In the genomic region with DNA sequence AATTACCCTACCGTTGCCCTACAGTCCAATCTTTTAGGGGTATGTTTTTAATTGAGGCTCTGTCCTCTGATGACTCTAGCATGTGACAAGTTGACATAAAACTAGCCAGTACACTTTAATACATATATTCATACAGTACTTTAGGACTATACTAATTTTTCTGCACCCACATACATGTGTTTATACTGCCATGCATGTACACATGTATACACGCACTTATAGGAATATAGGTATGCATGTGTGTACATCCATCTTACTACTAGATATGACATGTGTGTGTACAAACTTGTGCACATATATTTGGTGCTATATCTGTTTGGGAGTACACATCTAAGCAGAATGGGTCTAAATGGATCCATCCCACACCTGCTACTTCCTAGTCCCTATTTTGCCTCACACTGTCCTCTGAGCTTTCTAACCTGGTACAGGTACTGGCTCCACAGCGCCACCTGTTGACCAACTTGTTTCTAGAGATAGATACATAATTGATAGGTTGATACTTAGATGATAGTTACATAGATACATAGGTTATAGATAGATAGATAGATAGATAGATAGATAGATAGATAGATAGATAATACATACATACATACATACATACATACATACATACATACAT, we compare ENCODE assay signal across 8 mouse cellular contexts.
DNase-seq lines count a peak whose midpoint lies in the region; ATAC-seq and TF ChIP-seq lines count a peak whose summit lies in the region.

No protein-coding gene starts in this region.

- H3K9me3 ChIP-seq in heart, embryonic 11.5 days (replicated peaks; ENCODE audit: control insufficient read depth, low read length) = no peaks in the 10 kb centered on the region
- H3K9me3 ChIP-seq in embryonic facial prominence, embryonic 11.5 days (replicated peaks; ENCODE audit: control insufficient read depth, low read length) = no peaks in the 10 kb centered on the region
- H3K9me3 ChIP-seq in hindbrain, postnatal 0 days (ENCODE audit: low read length) = no peaks in the 10 kb centered on the region
- no peaks in the 10 kb centered on the region for H3K9me3 ChIP-seq in midbrain, embryonic 14.5 days (ENCODE audit: control insufficient read depth, low read length)

- H3K27ac ChIP-seq in heart, embryonic 11.5 days (ENCODE audit: low read depth, low read length) = no peak overlapping the region
- H3K27ac ChIP-seq in embryonic facial prominence, embryonic 11.5 days (replicated peaks; ENCODE audit: low read depth, low read length) = no peak overlapping the region
- no peak overlapping the region for H3K27ac ChIP-seq in hindbrain, postnatal 0 days
- H3K27ac ChIP-seq in midbrain, embryonic 14.5 days (replicated peaks; ENCODE audit: low read depth, low read length) = no peak overlapping the region

- H3K4me3 ChIP-seq in heart, embryonic 11.5 days (ENCODE audit: low read depth, low read length) = no peak overlapping the region
- H3K4me3 ChIP-seq in embryonic facial prominence, embryonic 11.5 days (ENCODE audit: low read depth, low read length) = no peak overlapping the region
- no peak overlapping the region for H3K4me3 ChIP-seq in hindbrain, postnatal 0 days (ENCODE audit: low read length)
- no peak overlapping the region for H3K4me3 ChIP-seq in midbrain, embryonic 14.5 days (replicated peaks; ENCODE audit: low read depth, low read length)

- DNase-seq in heart, adult 11 months = peak; percentile 83
- DNase-seq in adrenal gland, postnatal 36 days = peak; percentile 61 to 78
- peak; percentile 70 for DNase-seq in embryonic facial prominence, embryonic 11.5 days (ENCODE audit: low spot score)
- DNase-seq in hindbrain, postnatal 0 days (ENCODE audit: low spot score) = peak; percentile 83
- DNase-seq in left cerebral cortex, adult 11 months (ENCODE audit: low spot score) = peak; percentile 10
- DNase-seq in midbrain, embryonic 14.5 days = peak; percentile 84
- peak; percentile 69 for DNase-seq in splenic B cell, adult 2 months (ENCODE audit: low read depth, low spot score)

- peak; percentile 73 for TF ChIP-seq CTCF in hindbrain, postnatal 0 days (IDR thresholded peaks at IDR 0.05; ENCODE audit: low read depth)

- H3K4me2 ChIP-seq in heart, embryonic 11.5 days = no peak overlapping the region
- H3K4me2 ChIP-seq in embryonic facial prominence, embryonic 11.5 days (ENCODE audit: low read depth, low read length) = no peak overlapping the region
- H3K4me2 ChIP-seq in hindbrain, postnatal 0 days (ENCODE audit: low read depth, low read length) = no peak overlapping the region
- H3K4me2 ChIP-seq in midbrain, embryonic 14.5 days (ENCODE audit: low read length) = no peak overlapping the region

- 63% methylated on average over 3 of the region's 3 CpGs for WGBS in heart, embryonic 11.5 days (ENCODE audit: insufficient replicate concordance)
- WGBS in embryonic facial prominence, embryonic 11.5 days = 65% methylated on average over 3 of the region's 3 CpGs
- WGBS in hindbrain, postnatal 0 days = 63% methylated on average over 3 of the region's 3 CpGs
- 68% methylated on average over 3 of the region's 3 CpGs for WGBS in midbrain, embryonic 14.5 days

- H3K36me3 ChIP-seq in heart, embryonic 11.5 days (ENCODE audit: control insufficient read depth, insufficient read depth, low read length) = no peaks in the 10 kb centered on the region
- H3K36me3 ChIP-seq in embryonic facial prominence, embryonic 11.5 days (replicated peaks; ENCODE audit: control insufficient read depth, insufficient read depth, low read depth, low read length) = no peaks in the 10 kb centered on the region
- no peaks in the 10 kb centered on the region for H3K36me3 ChIP-seq in hindbrain, postnatal 0 days (ENCODE audit: insufficient read depth, low read length)
- no peaks in the 10 kb centered on the region for H3K36me3 ChIP-seq in midbrain, embryonic 14.5 days (ENCODE audit: control insufficient read depth, insufficient read depth, low read length)
- H3K36me3 ChIP-seq in splenic B cell, adult 2 months (ENCODE audit: control insufficient read depth, insufficient read depth, low read length, poor library complexity, severe bottlenecking) = no peaks in the 10 kb centered on the region

- no peaks in the 10 kb centered on the region for H3K4me1 ChIP-seq in heart, embryonic 11.5 days (ENCODE audit: control insufficient read depth, insufficient read depth, low read length)
- H3K4me1 ChIP-seq in embryonic facial prominence, embryonic 11.5 days (ENCODE audit: control insufficient read depth, insufficient read depth, low read length) = no peaks in the 10 kb centered on the region
- no peaks in the 10 kb centered on the region for H3K4me1 ChIP-seq in hindbrain, postnatal 0 days (ENCODE audit: insufficient read depth, low read length)
- H3K4me1 ChIP-seq in midbrain, embryonic 14.5 days (ENCODE audit: control insufficient read depth, insufficient read depth, low read length) = no peaks in the 10 kb centered on the region

- no peak for ATAC-seq in heart, embryonic 11.5 days (replicated peaks; ENCODE audit: insufficient number of reproducible peaks, low FRiP score, low TSS enrichment)
- ATAC-seq in embryonic facial prominence, embryonic 11.5 days (replicated peaks; ENCODE audit: insufficient number of reproducible peaks, low FRiP score, low TSS enrichment, low read depth) = no peak
- 0 out of 2 replicates have a peak, but pooled peaks have one; percentile 62 for ATAC-seq in hindbrain, postnatal 0 days
- no peak for ATAC-seq in midbrain, embryonic 14.5 days (ENCODE audit: low FRiP score, low TSS enrichment)

- no peak overlapping the region for H3K9ac ChIP-seq in heart, embryonic 11.5 days (ENCODE audit: low read depth, low read length)
- no peak overlapping the region for H3K9ac ChIP-seq in embryonic facial prominence, embryonic 11.5 days (replicated peaks; ENCODE audit: low read length)
- no peak overlapping the region for H3K9ac ChIP-seq in hindbrain, postnatal 0 days (replicated peaks; ENCODE audit: low read length)
- H3K9ac ChIP-seq in midbrain, embryonic 14.5 days (replicated peaks; ENCODE audit: low read length) = no peak overlapping the region

- no peaks in the 10 kb centered on the region for H3K27me3 ChIP-seq in heart, embryonic 11.5 days (ENCODE audit: control insufficient read depth, insufficient read depth, low read length)
- no peaks in the 10 kb centered on the region for H3K27me3 ChIP-seq in embryonic facial prominence, embryonic 11.5 days (ENCODE audit: control insufficient read depth, insufficient read depth, low read length)
- no peaks in the 10 kb centered on the region for H3K27me3 ChIP-seq in hindbrain, postnatal 0 days (ENCODE audit: insufficient read depth, low read length)
- no peaks in the 10 kb centered on the region for H3K27me3 ChIP-seq in midbrain, embryonic 14.5 days (ENCODE audit: control insufficient read depth, insufficient read depth, low read length)
- no peaks in the 10 kb centered on the region for H3K27me3 ChIP-seq in splenic B cell, adult 2 months (ENCODE audit: control insufficient read depth, insufficient read depth, low read length, poor library complexity, severe bottlenecking)

Comparison
In these comparisons a context has a peak if more than half of its experiments do, and no peak if none do; other contexts are left out.
1. DNase-seq: peak in every context shown above with its lines; median percentile 84 in midbrain, embryonic 14.5 days; 83 in heart, adult 11 months; 83 in hindbrain, postnatal 0 days; 70 in embryonic facial prominence, embryonic 11.5 days; 70 in adrenal gland, postnatal 36 days; 69 in splenic B cell, adult 2 months; 10 in left cerebral cortex, adult 11 months.